Mouse (Mus musculus) erythroblast, embryonic 14.5 days (primary cell): ENCODE measurements around the gene Dnajc17. TPM values are rescaled to one million over a fixed set of nuclear protein-coding genes. Genes with fewer than 3 reads are reported as not detected.
A peak's percentile ranks its signal among the peaks of the same experiment; 100 is the strongest.

Experiments used
- H3K27me3 ChIP-seq: 2 replicates; pipeline ENCODE4 v1.6.1; 2012; ENCODE audit warnings: inconsistent platforms; ENCODE audit not compliant: control insufficient read depth
- H3K36me3 ChIP-seq: 2 replicates; pipeline ENCODE4 v1.6.1; 2012; ENCODE audit warnings: mild to moderate bottlenecking, inconsistent platforms; ENCODE audit not compliant: control insufficient read depth
- H3K4me1 ChIP-seq: 2 replicates; pipeline ENCODE4 v1.6.1; 2012; ENCODE audit warnings: inconsistent platforms; ENCODE audit not compliant: control insufficient read depth
- H3K4me3 ChIP-seq: replicated peaks from 2 replicates; pipeline ENCODE3; 2012; ENCODE audit warnings: moderate library complexity, mild to moderate bottlenecking, inconsistent platforms
- H3K9me3 ChIP-seq: 2 replicates; pipeline ENCODE4 v1.6.1; 2012; ENCODE audit warnings: low read length, inconsistent platforms, mixed read lengths; ENCODE audit not compliant: control insufficient read depth
- GATA1 ChIP-seq: IDR thresholded peaks from 2 replicates; pipeline ENCODE4 v1.6.1; 2012; ENCODE audit warnings: low read length, inconsistent platforms, mixed read lengths
- TAL1 ChIP-seq: IDR thresholded peaks from 3 replicates; pipeline ENCODE4 v1.6.1; 2012; ENCODE audit warnings: low read length, inconsistent platforms, mixed read lengths
- polyA plus RNA-seq: library from polyadenylated mRNA; stranded (reverse); fragments of >175 nt; gene quantifications from 2 replicates; pipeline ENCODE4 v1.2.3, GENCODE M21; 2012

The Dnajc17 gene
- polyA plus RNA-seq, 1 experiment = 5.5 TPM

DNA sequence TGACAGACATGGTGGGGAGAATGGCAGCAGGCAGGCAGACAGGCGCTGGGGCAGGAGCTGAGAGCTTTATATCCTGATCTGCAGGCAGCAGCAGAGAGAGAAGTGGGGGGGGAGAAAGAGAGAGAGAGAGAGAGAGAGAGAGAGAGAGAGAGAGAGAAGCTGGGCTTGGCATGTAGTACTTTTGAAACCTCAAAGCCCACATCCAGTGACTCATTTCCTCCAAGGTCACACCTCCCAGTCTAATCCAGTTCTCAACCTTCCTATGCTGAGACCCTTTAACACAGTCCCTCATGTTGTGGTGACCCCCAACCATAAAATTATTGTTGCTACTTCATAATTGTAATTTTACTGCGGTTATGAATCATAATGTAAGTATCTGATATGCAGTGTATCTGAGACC, 38.3 kb downstream of the Dnajc17 start:
- Histone ChIP-seq H3K4me1 (peaks cover 40% of the 10 kb centered on the region), H3K9me3 (peaks cover 6% of the 10 kb centered on the region), H3K4me3 (no peak overlapping the region), H3K36me3 (peaks cover 6% of the 10 kb centered on the region), H3K27me3 (peaks cover 47% of the 10 kb centered on the region)
- TF ChIP-seq TAL1 = no peak
- no peak for TF ChIP-seq GATA1

DNA sequence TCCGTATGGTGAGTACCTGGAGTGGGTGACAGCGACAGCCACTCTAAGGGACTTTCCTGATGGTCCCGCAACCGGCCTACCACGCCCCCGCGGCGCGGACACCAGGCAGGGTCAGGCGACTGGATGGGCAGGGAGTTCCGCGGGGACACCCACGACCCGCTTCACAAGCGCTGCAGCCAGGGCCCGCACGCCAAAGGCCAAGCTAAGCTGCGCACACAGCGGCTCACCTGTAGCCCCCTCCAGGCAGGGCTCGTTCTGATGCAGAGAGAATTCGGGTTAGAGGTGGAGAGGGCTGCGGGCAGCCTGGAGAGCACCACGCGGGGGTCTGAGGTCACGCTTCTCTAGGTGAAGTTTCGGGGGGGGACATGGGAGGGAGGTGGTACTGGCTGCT, 40.7 kb downstream of the Dnajc17 start:
- H3K27me3 ChIP-seq = peaks cover 61% of the 10 kb centered on the region
- no peak for TF ChIP-seq GATA1
- TF ChIP-seq TAL1 = no peak
- H3K4me1 ChIP-seq = peaks cover 35% of the 10 kb centered on the region

DNA sequence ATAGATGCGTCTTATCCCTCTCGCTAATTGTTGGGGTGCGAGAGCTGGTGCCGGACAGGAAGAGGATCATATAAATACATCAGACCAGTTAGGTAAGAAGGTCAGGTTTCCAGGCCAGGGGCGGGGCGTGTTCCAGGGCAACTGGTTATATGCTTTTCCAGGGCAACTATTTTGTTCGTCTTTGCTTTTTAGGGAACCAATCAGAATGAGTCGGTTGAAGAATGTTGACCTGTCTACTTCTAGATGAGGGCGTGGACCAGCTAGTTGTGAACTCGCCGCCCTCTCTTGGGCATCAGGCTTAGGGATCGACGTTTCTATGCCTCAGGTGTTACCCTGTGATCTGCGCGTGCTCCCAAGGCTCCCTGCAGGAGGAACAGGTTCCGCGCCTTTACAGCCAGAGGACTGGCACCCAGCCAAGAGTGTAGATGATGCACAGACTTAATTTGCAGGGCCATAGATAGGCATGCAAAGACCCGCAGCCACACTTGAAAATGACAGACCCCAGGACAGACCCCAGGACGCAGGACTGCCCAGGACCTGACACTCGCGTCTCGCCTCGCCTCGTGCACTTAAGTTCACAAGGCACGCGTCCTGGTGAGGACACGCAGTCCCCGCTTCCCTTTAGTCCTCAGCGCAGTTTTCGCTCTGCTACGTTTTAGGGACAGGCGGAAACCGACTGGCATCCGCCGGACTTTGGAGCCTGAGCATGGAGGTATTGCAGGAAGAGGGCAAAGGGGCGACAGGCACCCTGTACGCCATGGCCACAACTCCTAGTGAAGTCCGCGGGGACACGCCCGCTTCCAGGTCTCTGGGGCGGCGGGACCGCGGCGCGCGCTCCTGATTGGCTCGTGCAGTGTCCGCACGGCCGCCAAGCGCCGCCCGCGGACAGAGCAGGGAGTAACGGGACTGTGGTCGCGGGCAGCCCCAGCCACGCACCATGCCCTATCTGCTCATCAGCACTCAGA, 41.4 kb downstream of the Dnajc17 start, which contains the start of gene Gchfr:
Gene Gchfr, plus strand, starts transcription at position 873 of the 965 bp plus-strand sequence.
- H3K4me3 ChIP-seq = peak within 1 kb of the TSS; percentile 67
- peaks cover 6% of the 10 kb centered on the region for H3K9me3 ChIP-seq
- peaks cover 35% of the 10 kb centered on the region for H3K4me1 ChIP-seq
- no peak for TF ChIP-seq TAL1
- no peak for TF ChIP-seq GATA1
- H3K27me3 ChIP-seq = peaks cover 61% of the 10 kb centered on the region
- peaks cover 5% of the 10 kb centered on the region for H3K36me3 ChIP-seq

More for the DNA sequence above, 40.7 kb downstream of the Dnajc17 start:
- peak overlapping the region; percentile 67 for H3K4me3 ChIP-seq
- peaks cover 6% of the 10 kb centered on the region for H3K9me3 ChIP-seq
- peaks cover 6% of the 10 kb centered on the region for H3K36me3 ChIP-seq

DNA sequence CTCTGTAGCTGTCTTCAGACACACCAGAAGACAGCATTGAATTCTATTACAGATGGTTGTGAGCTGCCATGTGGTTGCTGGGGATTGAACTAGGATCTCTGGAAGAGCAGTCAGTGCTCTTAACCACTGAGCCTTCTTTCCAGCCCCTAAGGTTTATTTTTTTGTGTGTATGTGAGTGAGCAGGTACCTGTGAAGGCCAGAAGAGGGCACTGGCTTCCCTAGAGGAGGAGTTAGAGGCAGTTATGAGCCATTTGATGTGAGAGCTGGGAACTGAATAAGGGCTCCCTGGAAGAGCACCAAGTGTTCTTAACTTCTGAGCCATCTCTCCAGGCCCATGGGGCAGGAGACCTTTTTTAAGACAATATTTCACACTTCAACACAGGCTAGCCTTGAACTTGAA, 43.2 kb downstream of the Dnajc17 start:
- Histone ChIP-seq H3K4me1 (peaks cover 38% of the 10 kb centered on the region), H3K27me3 (peaks cover 72% of the 10 kb centered on the region), H3K4me3 (no peak overlapping the region), H3K9me3 (peaks cover 6% of the 10 kb centered on the region), H3K36me3 (no peaks in the 10 kb centered on the region)
- TF ChIP-seq GATA1 = no peak
- TF ChIP-seq TAL1 = no peak

DNA sequence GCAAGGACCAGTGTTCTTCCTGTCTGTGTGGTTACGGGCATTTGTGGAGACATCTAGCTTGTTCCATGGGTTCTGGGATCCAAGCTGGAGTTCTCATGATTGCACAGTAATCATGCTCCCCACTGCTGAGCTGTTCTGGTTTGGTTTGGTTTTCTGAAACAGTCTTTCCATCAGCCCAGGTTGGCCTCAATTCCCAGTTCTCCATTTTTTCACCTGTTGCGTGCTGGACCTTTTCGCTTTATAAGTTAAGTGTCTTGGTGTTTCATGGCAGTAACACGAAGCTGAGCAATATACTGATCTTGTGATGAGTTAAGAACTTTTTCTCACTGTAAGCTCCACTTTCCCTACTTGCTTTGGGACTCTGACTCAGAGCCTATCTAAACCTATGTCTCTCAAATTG, 44.6 kb downstream of the Dnajc17 start:
- TF ChIP-seq GATA1 (no peak), TAL1 (no peak)
- H3K27me3 ChIP-seq = peaks cover 63% of the 10 kb centered on the region
- H3K4me3 ChIP-seq = no peak overlapping the region
- no peaks in the 10 kb centered on the region for H3K36me3 ChIP-seq
- H3K9me3 ChIP-seq = peaks cover 6% of the 10 kb centered on the region
- peaks cover 38% of the 10 kb centered on the region for H3K4me1 ChIP-seq

DNA sequence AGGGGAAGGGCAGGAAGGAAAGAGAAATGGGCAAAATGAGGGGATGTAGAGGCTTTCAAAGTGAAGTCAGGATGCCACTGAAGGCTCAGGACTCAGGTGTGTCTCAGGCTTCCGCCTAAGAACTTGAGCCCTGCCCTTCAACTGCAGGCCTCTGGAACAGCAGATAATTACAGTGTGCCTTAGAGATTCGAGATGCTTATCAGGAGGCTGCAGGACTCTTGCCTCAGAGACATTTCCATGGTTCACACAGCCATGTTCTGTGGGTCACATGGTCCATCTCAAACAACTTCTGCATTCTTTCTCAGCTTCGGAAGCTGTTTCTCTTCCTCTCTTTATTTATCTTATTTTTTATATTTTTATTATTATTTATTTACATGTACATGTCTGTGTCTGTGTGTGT, 45.5 kb downstream of the Dnajc17 start:
- Histone ChIP-seq H3K36me3 (no peaks in the 10 kb centered on the region), H3K4me1 (peaks cover 38% of the 10 kb centered on the region), H3K4me3 (peak overlapping the region; percentile 2), H3K9me3 (peaks cover 6% of the 10 kb centered on the region), H3K27me3 (peaks cover 55% of the 10 kb centered on the region)
- TF ChIP-seq GATA1 = no peak
- TF ChIP-seq TAL1 = no peak

DNA sequence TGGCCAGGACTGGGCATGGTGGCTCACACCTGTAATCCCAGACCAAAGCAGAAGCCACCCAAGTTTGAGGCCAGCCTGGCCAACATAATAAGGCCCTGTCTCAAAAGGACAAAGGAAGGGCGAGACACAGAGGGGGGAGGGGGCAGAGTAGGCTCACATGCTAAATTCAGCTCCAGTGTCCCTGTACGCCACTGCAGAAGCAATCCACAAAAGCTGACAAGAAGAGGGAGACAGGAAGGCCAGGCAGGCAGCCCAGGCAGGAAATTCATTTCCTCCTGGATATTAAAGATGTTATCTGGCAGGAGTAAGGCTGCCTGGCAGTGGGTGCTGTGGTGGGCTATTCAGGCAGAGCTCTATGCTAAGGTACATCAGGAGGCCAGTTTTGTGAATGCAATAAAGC, 47.3 kb downstream of the Dnajc17 start:
- no peaks in the 10 kb centered on the region; the same call in 1 of the 2 replicates for H3K36me3 ChIP-seq
- no peak overlapping the region for H3K4me3 ChIP-seq
- peaks cover 32% of the 10 kb centered on the region for H3K4me1 ChIP-seq
- TF ChIP-seq GATA1 = no peak
- no peak for TF ChIP-seq TAL1
- H3K27me3 ChIP-seq = peaks cover 37% of the 10 kb centered on the region
- H3K9me3 ChIP-seq = peaks cover 3% of the 10 kb centered on the region

DNA sequence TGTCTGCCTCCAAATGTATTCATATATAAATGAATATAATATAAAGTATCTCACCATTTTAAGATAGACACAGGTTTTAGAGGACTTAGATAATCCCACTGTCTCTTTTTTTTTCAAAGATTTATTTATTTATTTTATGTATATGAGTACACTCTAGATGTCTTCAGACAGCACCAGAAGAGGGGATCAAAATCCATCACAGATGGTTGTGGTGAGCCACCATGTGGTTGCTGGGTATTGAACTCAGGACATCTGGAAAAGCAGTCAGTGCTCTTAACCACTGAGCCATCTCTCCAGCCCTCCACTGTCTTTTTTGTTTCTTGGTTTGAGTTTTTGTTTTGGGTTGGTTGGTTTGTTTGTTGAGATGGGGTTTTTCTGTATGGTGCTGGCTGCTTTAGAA, 50.8 kb downstream of the Dnajc17 start:
- H3K4me3 ChIP-seq = peak overlapping the region; percentile 79

More for the DNA sequence above, 50.8 kb downstream of the Dnajc17 start:
- TF ChIP-seq TAL1 (no peak), GATA1 (no peak)
- H3K27me3 ChIP-seq = peaks cover 13% of the 10 kb centered on the region
- peaks cover 53% of the 10 kb centered on the region for H3K4me1 ChIP-seq
- peaks cover 20% of the 10 kb centered on the region for H3K36me3 ChIP-seq
- no peaks in the 10 kb centered on the region for H3K9me3 ChIP-seq
